Mouse (Mus musculus): ENCODE measurements around the gene Crocc2.

GRCm38 (mm10) chr1:93142871-93143270 lies 25.7 kb upstream of the Crocc2 start:
- TF ChIP-seq CTCF (IDR thresholded peaks at IDR 0.05; ENCODE audit: low read depth), result no peak
- no peak for TF ChIP-seq EP300 (IDR thresholded peaks at IDR 0.05; ENCODE audit: low read depth)
